Mouse (Mus musculus): ENCODE measurements around the gene Chrm5. TPM values are rescaled to one million over a fixed set of nuclear protein-coding genes. Genes with fewer than 3 reads are reported as not detected.
A peak's percentile ranks its signal among the peaks of the same experiment; 100 is the strongest.

The Chrm5 gene
- total RNA-seq (2022): not detected

- DNase-seq: no peak
Measured at GRCm38 (mm10) chr2:112480669-112481068, at the start of gene Chrm5. Gene Chrm5, minus strand, starts transcription at chr2:112480769.

- DNase-seq: no peak
Measured at GRCm38 (mm10) chr2:112526933-112527332, 46.4 kb upstream of the Chrm5 start.

DNA sequence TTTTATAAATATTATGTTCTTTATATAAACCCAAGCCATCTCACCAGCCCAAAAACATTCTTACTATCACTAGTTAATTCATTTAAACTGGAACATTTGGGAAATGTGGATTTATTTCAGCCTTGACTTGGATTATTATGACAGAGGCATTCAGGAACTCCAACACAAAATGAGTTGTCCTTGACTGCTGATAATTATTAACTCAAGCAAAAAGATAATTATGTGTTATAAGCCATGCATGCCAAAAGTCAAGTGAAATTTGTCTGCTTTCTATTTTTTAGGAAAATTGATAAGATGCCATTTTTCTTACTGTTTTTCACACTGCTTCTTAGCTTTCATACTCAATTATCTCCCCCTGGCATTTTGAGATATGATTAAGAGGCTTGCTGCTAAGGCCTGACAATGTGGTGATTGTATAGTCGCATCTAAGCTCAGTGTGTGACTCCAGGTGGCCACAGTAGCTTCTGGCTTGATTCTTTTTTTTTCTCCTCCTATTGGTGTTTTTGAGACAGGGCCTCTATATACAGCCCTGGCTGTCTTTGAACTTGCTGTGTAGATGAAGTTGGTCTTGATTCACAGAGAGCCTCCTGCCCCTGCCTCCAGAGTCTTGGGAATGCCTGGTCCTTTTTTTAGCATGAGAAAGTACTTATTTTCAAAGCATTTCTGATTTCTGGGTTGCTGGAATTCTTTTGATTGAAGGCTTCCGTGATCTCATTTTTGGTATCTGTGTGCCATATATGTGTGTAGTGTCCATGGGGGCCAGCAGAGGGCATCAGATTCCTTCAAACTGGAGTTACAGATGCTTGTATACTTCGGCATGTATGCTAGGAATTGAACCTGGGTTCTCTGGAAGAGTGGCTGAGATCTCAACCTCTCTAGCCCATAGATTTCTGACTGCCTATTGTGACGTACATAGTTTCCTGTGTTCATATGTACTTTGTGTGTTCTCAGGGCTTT lies 40.2 kb upstream of the Chrm5 start:
- no peak for DNase-seq

- no peak for DNase-seq
Measured at GRCm38 (mm10) chr2:112518541-112518940, 38.0 kb upstream of the Chrm5 start.

GRCm38 (mm10) chr2:112517218-112517617 lies 36.6 kb upstream of the Chrm5 start:
- DNase-seq: no peak

DNA sequence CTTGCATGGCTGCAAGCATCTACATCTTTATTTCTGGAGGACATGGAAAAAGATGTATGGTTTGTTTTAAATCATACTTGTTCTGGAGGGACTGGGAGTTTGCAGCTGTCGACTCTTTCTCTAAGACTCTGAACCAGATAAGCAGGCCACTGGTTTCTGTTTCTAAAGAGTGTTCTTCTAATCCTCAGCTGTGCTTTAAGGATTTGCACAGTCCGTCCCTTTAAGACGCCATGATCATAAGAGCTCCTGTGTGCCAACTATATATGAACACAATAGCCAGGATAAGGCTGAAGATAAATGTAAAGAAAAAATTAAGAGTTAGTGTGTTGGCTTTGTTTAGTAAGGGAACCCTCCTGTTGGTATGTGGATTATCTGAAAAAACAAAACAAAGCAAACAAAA lies 36.2 kb upstream of the Chrm5 start:
- DNase-seq: no peak

DNA sequence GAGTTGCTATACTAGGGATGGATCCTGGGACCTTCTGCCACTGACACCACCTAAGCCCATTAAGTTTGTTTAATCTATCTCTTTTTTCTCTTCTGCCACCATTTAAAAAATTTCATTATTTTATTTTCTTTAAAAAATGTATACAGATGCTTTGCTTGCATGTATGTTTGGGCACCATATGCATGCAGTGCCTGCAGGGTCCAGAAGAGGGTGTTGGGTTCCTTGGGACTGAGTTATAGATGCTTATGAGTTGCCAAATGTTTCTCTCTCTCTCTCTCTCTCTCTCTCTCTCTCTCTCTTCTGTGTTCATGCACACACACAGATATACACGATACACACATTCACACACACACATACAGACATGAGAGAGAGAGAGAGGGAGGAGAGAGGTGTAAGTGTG lies 32.5 kb upstream of the Chrm5 start:
- DNase-seq: no peak

DNA sequence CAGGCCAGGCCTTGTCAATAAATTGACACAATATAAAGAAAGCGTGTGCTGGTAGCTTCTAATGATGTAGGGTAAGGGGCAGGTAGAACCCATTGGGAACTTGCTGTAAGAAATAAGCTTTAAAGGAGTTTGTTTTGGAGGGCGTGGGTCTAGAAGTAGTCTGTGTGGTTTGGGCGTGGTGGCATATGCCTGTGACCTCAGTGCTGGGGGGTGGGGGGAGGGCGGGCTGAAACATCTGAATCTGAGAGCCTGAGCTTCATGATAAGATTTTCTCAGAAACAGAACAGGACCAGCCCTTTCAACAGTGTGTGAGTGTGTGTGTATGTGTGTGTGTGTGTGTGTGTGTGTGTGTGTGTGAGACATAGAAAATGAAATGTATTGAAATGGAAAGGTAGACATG lies 29.6 kb upstream of the Chrm5 start:
- DNase-seq: no peak

DNA sequence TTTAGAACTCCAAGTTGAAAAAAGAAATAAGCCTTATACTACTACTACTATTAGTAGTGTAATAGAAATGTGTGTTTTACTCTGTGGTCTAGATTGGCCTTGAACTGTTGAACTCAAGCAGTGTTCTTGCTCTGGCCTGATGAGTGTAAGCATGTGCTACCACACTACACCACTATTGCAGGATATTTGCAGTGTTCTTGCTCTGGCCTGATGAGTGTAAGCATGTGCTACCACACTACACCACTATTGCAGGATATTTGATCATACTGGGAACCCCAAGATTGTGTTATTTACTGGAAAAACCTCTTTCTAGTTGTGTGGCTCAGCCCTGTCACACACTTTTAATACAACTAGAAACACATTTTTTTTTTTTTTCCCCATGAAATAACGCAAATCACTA lies 26.9 kb upstream of the Chrm5 start:
- no peak for DNase-seq

- no peak for DNase-seq
Measured at GRCm38 (mm10) chr2:112506841-112507435, 26.4 kb upstream of the Chrm5 start.

DNA sequence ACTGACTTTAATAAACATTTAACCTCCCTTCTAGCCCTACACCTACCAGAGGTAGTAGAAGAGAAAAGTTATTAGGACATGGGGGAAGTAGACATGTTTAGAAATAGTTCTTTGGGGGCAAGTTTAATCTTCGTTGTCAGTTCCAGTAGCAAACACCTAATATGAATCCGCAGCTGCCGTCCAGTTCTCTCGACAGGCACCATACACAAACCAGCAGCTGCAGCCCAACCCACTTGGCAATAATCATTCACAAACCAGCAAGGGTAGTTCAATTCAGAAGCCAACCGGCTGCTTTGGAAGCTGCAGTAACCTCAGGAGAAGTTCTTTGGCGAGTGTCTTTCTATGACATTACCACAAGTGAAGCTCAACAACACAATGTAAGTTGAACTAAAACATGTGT lies 23.4 kb upstream of the Chrm5 start:
- DNase-seq: no peak

DNA sequence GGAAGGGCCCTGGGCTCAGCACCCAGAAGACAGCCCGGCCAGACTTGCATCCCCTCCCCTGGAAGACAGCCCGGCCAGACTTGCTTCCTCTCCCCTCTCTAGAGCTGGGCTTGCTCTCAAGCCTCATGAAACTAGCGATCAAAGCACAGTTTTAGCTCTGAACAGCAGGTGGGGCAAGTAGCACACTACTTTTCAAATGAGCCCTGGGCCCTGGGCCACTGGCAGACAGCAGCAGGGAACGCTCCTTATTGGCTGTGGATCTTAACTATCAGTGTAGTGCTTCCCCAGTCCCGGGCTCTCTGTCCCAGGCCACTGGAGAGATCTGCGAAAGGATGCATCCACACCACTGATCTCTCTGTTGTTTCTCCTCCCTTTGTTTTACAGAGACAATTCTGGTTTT lies 20.6 kb upstream of the Chrm5 start:
- peak; percentile 69 for DNase-seq

DNA sequence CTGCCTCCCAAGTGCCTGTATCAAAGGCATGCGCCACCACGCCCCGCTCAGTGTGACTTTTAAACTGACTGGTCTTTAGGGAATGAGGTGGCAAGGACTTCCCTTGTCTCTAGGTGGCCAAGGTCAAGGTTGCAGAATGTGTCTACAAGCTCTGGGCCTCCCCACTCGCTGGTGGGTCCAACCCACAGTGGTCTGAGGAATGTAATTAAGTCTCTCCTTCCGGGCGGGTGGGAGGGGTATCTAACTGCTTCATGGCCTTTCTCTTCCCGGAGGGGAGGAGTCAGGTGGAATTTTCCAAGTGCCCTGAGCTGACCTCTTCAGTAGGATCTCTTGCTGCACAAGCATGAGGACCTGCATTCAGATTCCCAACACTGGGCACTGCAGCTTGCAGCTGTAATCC lies 17.3 kb upstream of the Chrm5 start:
- no peak for DNase-seq

DNA sequence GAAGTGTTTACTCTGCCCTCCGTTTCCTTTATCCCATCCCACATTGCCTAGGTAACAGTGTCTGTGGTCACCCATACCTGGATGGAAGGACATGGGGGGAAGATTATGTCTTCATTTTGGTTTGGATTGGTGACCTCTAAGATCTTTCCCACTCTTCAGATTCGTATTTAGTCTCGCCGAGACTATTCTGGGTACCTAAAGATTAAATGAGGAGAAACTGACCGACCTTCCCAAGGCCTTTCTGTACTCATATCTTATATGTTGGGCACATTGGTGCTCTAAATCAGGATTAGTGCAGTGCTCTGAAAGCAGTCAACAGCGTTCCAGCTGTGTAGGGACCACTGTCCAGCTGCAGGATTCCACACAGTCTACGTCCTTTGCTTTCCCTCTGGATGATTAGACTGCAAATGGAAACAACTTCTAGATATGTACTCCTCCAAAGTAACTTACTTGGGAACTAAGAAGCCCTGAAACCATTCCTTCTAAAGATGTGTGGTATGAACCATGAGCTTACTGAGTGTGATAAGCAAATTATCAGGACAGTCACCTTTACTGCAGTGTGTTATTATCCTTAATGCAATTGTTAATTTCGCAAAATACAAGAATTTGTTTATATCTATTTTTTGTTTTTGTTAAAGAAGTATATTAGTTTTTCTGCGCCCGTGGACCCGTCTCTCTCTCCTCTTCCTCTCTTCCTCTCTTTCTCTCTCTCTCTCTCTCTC lies 13.1 kb upstream of the Chrm5 start:
- DNase-seq: no peak

DNA sequence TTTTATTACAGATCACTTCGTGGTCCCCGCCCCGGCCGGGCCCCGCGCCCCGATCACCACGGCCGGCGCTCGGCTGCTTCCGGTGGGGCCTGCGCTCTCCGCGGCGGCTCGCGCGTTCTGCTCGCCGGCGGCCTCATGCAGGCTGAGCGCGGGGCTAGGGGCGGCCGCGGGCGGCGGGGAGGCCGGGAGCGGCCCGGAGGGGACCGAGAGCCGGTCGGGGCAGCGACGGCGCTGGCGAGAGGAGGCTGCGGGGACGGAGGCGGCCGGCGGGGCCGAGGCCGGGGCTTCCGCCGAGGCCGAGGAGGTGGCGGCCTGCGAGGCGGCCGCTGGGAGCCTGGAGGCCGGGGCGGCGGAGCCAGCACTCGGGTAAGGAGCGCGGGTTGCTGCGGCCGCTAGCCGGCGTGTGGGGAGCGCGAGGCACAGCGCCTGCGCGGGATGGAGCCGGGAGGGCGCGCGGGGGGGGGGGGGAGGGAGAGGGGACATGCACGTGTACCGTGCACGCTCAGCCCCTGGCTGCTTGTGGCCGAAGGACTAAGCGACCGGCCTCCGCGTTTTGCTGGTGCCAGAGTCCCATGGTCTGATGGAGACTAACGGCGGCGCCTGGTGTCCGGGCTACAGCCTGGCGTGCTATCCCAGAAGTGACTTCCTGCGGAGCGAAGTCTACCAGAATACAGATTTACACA lies 12.4 kb upstream of the Chrm5 start, which contains the start of gene Aven:
Gene Aven (plus strand): TSS at position 109 of the 683 bp plus-strand sequence.
- DNase-seq: peak; percentile 71

DNA sequence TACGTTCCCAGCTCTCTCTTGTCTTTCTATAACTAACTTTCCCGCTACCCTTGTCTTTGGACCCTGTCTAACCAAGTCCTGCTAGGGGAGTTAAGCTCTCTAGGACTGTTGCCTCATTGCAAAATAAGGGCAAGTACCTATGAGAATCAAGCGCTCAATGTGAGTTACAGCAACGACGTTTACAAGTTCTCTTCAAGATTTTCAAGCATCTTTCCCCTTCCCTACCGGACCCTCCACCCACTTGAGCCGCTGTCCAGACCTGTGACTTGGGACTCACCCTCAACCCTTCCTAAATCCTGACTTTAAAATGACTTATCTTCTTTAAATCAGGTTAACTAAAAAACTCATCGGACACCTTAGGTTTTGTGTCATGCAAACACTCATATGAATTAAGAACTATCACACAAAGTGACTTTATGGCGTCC lies 11.9 kb upstream of the Chrm5 start:
- no peak for DNase-seq

GRCm38 (mm10) chr2:112491629-112492028 lies 11.1 kb upstream of the Chrm5 start:
- DNase-seq: no peak

GRCm38 (mm10) chr2:112490483-112491196 lies 10.1 kb upstream of the Chrm5 start:
- DNase-seq: no peak

DNA sequence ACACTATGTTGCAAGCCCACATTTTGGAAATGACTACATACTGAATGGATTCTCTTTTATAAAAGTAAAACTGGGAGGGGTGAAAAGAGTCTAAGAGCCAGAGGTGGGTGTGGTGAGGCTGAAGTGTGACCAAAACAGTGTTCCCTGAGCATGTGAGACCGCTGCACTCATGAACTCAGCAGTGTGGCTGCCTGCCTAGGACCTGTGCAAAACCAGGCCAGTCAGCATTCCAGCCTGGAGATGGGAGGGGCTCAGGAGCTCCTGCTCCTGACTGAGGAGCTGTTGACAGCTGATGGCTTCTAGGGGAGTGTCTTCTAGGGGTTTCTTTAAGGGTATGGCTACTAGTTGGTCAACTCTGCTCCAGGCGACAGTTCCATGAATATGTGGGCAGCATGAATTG lies 4.3 kb upstream of the Chrm5 start:
- no peak for DNase-seq

- DNase-seq: no peak
Measured at GRCm38 (mm10) chr2:112483334-112483651, 2.7 kb upstream of the Chrm5 start.

- no peak for DNase-seq
Measured at GRCm38 (mm10) chr2:112482533-112483333, 2.2 kb upstream of the Chrm5 start.

Data from adrenal gland, adult 8-10 months (tissue).